Mouse (Mus musculus): ENCODE data around the gene Lingo1.
A peak's percentile ranks its signal among the peaks of the same experiment; 100 is the strongest.

Lingo1 gene

DNA sequence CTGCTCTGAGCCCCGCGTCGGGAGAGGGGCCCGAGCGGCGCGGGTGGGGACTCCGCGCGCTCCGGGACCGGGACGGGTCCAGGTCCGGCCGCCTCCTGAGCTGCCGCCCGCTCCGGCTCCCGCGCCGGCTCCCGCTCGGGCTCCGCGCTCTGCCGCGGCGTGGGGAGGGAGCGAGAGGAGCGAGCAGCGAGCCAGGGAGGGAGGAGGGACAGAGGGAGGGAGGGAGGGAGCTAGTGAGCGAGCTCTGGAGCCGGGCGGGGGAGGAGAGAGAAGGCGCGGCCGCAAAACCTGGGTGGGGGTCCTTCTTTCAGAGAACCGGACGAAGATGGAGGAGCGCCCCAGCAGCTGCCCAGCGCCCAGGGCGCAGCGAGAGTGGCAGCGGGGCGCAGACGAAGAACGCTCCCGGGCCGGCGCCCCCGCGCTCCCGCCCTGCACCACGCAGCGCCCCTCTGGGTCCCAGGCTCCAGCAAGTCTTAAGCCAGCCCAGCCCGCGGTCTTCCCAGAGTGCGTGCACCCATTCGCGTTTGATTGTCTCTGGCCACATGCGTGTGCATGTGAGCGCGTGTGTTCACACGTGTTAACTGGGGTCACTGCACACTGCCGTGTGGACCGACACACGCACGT lies 160.7 kb downstream of the Lingo1 start:
- DNase-seq (ENCODE audit: low spot score in 2 of 2) = peak; percentile 55 to 60

DNA sequence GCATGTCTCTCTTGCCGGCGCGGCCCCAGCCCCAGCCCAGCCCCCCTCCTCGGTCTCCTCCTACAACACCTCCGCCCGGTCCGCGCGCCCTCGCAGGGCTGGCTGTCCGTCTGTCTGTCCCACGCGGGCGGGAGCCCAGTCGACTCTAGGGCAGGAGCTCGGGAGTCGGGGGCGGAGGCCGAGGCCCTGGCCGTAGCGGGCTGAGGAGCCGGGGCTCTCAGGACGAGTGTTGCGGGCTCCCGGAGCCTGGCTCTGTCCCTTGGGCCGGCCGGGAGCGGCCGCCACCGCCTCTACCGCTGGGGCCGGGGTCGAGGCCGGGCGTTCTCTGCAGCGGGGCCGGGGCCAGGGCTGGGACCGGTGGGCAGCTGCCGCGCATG lies 161.2 kb downstream of the Lingo1 start:
- DNase-seq (ENCODE audit: low spot score in 2 of 2) = no peak

DNA sequence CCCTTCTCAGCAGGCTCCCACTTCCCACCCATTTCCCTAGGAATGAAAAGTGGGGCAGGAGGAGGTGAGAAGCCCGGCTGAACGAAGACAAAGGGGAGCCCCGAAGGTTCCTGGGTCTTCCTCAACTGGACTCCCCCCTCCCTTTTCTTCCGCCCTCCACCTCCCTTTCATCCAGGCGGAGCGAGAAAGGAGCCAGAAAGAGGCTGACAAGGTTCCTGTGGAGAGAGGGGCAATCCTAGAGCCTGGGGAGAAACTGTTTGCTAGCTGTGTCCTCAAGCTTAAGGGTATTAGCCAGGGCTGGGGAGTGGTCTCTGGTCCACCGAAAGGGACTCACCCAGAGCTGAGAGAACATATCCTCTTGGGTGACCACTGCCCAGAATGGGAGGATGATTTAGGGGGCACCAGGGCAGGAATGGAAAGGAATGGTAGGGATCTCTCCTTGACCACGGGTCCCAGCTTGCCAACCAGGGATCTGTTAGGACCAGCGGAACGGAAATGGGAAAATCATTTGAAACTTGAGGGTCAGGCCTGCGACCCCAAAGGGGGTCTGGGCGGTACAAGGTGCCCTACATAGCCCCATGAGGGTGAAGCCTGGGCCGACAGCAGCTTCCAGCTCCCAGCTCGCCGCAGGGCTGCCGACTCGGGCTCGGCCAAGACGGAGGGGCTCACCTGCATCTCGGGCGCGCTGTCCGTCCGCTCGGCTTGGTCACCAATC lies 161.7 kb downstream of the Lingo1 start:
- no peak for DNase-seq (ENCODE audit: low spot score in 2 of 2)

DNA sequence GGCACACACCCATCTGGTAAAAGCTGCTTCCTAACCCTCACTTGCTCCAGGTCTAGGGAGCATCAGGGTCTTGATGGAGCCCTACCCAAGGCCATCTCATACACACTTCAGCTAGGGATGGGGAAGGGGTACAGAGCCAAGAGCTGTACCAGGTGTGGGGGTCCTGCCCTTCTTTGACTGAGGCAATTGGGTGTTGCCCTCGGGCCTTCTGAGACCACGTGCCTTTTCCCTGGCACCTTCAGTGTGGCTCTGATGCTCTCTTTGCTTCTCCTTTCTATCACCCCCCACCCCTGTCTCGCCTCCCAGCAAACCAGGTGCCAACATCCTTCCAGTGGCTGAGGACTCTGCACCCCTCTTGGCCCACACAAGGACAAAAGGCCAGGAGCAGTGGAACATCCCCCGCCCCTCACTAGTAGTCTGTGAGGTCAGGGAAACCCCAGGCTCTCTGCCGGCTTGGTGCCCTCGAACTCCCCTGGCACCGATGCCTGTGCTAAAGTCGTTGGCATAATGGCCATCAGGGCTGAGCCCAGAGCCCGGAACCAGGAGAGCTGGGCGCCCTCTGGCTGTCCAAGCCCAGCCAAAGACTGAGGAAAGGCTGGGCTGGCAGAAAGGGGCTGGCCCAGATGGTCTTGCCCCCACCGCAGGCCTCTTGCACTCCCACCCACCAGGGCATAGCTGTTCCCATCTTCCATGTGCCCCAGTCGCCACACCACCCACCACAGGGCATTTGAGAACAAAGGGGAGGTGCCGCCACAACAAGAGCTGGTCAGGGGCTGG lies 162.6 kb downstream of the Lingo1 start:
- no peak for DNase-seq (ENCODE audit: low spot score in 2 of 2)

DNA sequence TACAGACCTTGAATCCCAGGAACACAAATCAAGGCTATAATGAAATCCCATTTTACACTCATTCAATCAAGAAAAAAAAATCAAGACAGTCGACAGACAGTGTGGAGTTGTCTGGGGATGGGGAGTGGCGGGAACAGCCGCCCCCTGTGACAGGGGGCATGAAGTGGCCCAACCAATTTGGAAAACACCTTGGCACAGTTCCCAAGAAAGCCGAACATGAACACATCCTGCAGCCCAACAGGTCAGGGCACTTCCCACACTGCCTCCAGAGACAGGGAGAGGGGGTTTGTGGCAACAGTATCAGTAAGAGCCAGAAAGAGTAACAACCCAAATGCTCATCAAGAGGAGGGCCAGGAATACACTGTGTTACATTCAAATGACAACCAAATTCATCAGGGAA lies 165.3 kb downstream of the Lingo1 start:
- DNase-seq (ENCODE audit: low spot score in 2 of 2) = no peak

DNA sequence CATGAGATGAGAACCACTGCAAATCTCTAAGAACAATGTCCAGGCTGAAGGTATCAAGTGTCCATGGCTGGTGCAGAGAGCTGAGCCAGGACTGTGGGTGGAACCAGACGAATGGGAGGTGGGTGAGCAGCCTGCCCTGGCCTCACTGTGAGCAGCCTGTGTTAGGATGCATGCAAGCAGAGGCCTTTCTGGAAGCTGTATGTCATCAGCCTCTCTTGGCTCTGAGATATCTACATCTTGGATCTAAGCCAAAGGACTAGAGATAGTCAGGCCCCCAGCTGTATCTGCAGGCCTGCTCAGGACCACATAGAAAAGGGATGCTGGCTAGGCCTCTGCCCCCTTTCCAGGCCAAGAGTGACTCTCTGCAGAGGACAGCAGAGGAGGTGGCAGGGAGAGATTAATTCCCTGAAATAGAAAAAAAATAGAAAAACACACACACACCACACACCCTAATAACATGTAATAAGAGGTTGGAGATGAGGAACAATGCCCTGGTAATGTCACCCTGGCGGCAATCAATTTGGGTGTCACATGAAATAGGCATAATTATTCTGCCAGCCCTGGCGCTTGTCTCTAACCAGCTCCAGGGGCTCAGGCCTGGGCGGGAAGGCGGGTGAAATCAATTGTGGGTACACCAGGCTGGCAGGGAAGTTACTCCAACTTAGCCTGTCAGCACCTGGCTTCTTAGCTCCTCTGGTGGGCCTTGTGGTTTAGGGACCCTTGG lies 166.4 kb downstream of the Lingo1 start:
- DNase-seq (ENCODE audit: low spot score in 2 of 2) = no peak

DNA sequence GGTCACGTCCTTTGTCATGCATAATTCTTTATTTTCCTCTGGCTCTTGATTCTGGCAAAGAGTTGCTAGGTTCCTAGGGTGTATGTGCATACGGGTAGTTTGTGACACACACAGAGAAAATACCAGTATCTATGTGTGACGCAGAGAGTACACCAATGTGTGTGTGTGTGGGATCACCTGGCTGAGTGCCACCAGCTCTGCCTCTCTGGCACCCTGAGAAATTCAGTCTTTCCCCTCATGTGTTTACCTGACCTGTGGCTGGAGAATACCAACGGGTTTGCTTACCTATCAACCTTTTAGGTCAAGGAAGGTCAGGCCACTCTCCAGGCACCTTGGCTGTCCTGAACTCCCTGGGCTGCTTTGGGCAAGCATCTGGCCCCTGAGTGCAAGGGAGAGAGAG lies 169.0 kb downstream of the Lingo1 start:
- no peak for DNase-seq (ENCODE audit: low spot score in 2 of 2)

DNA sequence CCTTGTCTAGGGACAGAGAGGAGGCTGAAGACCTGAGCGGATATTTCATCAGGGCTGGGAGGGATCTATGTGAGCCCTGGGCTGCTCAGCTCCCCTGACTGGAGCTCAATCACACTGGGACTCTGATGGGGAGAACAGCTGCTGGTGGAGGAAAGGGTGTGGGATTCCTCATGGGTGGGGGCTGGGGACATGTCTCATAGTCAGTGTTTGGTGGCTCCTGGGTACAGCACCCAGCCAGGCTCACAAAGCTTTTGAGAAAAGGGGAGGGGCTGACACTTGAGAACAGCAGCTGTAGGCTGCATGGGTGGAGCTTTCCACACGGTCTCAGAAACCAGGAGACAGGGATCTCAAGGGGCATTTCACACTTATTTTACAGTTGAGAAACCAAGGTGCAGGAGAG lies 171.3 kb downstream of the Lingo1 start:
- no peak for DNase-seq (ENCODE audit: low spot score in 2 of 2)

DNA sequence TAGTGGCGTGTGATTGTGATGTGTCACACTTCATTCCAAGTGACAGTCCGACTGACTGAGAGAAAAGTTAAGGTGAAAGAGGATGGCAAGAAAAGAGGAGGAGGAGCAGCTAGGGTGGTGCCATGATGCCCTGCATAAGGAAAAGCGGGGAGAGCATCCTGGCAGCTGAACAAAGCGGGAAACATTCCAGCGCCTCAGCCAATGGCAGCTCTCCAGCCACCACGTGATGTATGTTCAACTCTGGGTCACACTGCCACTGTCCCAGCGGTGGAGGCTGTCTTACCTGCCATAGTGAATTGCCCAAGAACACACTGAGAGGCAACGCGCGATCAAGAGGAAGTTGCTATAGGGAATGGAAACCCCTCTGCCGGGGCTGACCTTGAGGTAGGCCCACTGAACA lies 172.9 kb downstream of the Lingo1 start:
- DNase-seq (ENCODE audit: low spot score in 2 of 2) = no peak

DNA sequence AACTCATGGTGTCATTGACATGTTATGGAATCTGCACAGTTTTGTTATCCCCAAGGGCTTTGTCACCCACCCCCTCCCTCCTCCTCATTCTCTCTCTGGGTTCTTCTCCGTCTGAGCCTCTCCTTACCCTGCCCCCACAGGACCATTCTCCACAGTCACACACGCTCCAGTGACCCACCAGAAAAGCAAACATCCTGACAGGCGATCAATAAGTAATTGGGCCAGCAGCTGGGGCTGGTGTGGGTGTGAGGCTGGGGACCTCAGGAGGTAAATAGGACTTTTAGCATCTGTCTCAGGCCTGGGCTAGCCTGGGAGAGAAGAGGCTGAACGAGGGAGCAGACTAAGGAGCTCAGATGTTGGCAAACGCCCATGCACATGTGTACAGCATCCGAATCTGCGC lies 173.5 kb downstream of the Lingo1 start:
- no peak for DNase-seq (ENCODE audit: low spot score in 2 of 2)

DNA sequence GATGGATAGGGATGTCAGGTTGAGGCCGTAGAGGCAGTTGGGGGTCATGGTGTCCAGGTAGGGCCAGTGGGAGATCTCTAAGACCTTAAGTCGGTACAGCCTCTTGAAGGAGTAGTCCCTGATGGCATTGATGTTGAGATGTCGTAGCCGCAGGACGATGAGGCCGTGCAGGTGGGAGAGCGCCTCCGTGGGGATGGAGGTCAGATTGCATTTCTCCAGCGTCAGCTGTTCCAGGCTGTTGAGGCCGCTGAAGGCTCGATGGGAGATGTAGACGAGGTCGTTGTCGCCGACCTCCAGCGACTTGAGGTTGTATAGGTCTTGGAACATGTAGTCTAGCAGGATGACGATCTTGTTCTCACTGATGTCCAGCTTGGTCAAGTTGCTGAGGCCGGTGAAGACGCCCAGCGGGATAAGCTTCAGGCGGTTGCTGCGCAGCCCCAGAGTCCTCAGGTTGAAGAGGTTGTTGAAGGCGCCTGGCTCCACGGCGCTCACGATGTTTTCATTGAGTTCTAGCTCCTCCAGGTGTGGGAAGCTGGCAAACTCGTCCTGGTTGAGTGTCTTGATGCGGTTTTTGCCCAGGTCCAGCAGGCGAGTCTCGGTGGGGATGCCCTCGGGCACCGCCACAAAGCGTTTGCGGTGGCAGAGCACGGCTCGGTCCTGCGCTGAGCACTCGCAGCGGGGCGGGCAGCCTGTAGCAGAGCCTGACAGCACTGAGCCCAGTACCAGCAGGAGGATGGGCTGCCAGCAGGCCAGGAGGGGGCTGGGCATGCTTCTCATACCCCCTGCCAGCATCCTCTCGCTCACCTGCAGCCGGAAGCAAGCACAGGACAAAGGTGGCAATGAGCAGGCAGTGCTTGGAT lies 175.5 kb downstream of the Lingo1 start:
- no peak for DNase-seq (ENCODE audit: low spot score in 2 of 2)

DNA sequence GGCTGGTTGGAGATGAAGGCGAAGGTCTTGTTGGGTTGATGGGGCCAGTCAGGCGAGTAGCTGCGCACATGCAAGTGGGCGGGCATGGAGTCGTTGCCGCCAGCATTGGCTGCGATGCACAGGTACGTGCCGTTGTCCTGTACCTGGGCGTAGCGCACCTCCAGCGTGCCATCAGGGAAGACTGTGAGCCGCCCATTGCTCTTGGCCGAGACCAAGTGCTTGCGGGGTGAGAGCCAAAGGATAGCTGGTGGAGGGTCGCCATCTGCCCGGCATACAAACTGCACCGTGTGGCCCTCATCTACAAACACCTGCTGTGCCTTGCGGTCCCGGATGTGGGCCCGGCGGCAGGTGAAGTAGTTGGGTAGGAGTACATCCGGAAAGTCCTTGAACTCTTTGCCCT lies 176.6 kb downstream of the Lingo1 start:
- DNase-seq (ENCODE audit: low spot score in 2 of 2) = no peak

DNA sequence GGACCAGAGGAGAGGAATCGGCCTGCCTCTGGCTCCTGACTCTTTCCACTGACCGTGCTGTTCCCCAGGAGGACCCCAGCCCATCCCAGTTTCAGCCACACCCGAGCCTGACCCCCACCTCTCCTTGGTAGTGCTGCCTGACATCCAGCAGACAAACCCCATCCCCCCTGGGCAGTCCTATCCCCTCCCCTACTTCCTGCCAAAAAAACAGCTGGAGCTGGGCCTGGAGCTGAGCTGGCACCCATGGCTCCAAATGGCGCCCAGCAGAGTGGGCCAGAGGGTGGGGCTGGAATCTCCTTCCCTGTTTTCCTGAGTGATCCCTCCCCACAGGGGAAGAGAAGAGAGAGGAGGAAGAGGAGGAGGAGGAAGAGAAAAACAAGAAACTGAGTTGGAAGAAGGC lies 177.6 kb downstream of the Lingo1 start:
- DNase-seq (ENCODE audit: low spot score in 2 of 2) = no peak

DNA sequence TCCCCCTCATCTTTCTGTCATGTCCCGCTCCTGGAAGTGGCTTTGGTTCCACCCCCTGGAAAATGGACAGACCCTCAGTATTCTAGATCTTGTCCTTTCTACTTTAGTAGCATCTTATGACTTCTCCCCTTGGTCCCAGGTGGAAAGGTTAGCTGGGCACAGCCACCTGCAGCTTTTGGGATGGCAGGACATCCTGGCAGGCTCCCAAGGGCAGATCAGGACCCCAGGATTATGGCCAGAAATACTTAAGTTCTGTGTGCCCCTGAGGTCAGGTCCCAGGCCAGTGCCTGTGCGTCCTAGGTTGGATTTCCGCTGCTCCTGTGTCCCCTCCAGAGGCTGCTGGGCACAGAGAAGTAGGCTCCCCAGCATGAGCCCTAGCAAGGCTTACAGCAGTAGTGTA lies 180.2 kb downstream of the Lingo1 start:
- DNase-seq (ENCODE audit: low spot score in 2 of 2) = no peak

DNA sequence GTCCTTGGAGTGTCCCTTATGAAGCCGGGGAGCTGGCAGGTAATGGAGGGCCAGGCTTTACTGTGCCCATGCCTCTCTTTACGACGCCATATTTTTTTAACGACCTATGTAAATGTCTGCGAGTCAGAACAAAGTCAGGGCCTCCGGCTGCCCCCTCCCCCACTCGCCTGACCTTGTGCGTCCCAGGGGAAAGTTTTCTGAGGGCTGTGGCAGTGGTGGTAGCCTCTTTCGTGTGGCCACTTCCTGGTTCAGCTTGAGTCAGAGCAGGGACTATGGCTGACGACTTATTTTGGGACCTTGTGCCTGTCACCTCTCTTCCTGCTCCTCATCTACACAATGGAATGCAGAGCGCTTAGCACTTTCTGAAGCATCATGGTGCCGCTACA lies 183.5 kb downstream of the Lingo1 start:
- DNase-seq (ENCODE audit: low spot score in 2 of 2) = no peak

DNA sequence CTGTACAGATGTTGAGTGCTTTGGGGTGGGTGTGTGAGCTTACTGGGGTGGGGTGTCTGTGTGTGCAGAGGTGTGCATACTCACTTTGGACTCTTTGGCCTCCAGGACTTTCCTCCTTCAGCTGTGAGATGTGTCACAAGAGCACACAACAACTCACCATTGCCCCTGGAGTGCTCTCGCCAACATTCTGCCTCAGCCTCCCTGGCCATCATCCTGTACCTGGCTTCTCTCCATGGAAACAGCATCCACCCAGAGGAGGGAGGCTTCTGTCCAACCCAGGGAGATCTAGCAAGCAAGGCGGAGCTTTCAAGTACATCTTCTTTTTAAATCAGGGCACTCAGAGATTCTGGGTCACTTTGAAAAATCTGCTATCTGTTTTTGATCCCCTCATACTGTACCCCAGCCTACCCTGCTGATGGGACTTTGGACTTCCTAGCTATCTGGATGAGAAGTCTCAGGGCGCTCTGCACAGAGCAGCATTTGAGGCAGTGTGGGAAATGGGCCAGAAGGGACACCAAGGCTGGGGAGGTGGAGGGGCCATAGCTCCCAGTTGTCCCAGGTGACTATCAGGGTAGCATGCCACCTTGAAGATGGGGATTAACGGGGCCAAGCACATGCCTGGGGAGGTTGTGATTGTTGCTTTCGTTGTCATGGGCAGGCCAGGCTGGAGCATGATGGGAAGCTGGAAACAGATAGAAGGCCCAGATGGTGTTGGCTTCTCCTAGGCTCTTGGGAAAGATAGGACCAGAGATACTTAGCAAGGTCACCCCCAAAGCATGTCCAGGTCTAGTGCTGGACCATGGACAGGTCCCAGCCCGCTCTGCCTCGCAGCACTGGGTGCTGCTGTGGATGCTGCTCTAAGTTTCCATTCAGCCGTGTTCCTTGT lies 184.1 kb downstream of the Lingo1 start:
- DNase-seq (ENCODE audit: low spot score in 2 of 2) = no peak

DNA sequence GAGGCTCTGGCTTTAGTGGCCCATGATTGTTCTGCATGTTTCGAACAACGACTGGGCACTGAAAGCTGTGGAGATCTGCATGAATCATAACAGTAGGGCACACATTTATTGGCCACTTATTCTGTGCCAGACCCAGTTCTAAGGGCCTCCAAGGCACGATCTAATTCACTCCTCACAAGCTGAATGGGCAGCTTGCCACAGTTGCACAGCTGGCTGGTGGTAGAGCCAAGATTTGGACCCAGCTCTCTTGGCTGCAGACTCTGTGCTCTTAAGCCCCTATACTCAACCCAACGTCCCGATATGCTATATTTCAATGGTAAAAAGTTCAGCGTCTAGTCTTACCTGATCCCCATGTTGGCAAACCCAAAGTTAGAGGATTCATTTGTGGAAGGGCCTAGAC lies 185.3 kb downstream of the Lingo1 start:
- DNase-seq (ENCODE audit: low spot score in 2 of 2) = no peak

DNA sequence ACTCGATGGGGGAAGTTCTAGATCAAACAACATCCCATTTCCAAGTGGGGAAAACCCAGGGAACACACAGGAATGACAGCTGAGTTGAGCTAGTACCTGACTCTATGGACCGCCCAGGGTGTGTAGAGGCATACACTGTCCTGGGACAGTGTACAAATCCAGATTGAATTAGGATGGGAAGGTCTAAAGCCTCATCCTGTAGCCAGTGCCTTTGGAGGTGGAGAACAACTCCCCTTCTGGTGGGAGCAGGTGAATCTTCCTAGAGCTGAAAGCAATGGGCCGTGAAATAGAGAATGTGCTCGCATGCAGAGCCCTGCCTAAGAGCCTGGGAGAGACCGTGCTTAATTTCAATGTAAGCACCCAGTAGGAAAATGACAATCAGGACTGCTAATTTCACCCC lies 185.8 kb downstream of the Lingo1 start:
- DNase-seq (ENCODE audit: low spot score in 2 of 2) = no peak

DNA sequence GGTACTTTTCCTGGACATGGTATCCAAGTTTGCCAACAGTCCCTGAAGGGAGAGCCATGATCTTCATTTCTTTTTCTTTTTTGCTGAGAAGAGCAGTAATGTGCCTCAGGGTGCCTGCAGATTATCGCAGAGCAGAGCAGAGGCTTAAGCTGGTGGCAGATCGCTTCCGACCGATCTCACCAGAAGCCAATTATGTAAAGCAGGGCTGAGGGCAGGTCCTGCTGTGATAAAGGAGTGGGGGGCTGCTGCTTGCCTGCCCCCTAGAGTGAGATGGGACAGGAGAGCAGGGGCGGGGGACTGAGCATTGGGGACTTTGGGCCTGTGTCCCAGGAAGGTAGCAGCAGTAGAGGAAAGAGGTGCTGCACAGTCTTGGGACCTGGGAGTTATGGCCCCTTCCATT lies 186.8 kb downstream of the Lingo1 start:
- no peak for DNase-seq (ENCODE audit: low spot score in 2 of 2)

DNA sequence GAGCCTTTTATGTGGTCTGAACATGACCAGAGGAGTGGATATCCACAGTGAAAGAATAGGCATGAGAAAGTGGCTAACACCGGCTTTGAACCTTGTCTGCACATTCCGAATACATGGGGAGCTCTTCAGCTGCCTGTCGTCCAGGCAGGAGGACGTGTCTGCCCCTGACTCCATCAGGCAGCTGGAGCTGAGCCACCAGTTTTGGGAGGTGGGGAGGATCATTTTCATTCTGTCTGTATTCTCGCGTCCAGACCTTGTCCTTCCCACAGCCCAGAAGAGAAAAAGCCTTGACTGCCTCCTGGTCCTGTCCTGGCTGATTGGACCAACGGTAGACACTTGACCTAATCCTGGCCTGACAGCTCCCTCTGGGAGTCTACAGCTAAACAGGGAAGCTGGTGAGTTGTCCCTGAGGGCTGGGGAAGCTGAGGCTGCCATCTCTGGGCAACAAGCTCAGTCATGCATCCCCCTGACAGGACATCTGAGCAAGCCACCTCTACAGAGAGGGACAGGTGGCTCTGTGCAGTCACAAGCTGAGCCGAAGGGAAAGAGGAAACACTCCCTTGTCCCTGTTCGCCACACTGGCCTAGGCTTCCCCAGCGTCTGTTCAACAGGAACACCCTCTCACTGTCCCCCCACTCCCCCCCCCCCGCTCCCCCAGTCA lies 187.4 kb downstream of the Lingo1 start:
- DNase-seq (ENCODE audit: low spot score in 2 of 2) = no peak

Measured in frontal cortex, postnatal 14 days (tissue).